In genomic region chr9:119564803-119565202, GRCm38 (mm10) we compare ENCODE assay signal across 20 mouse cellular contexts.
"Had no signal": no experiment of that assay in that cellular context is flagged by ENCODE, and none has a peak within 500 bp of the region (broad histone marks: within the 10 kb centered on the region; RNA-seq: fewer than 3 reads in every experiment).

No protein-coding gene starts in this region.

- H3K36me3 ChIP-seq: limb, embryonic 10.5 days; limb, embryonic 13.5 days; liver, embryonic 12.5 days; liver, embryonic 15.5 days; lung, embryonic 15.5 days; midbrain, embryonic 10.5 days; midbrain, embryonic 13.5 days had no signal

- H3K9me3 ChIP-seq: limb, embryonic 10.5 days; limb, embryonic 13.5 days; liver, embryonic 12.5 days; liver, embryonic 15.5 days; lung, embryonic 15.5 days; midbrain, embryonic 10.5 days had no signal

- H3K27ac ChIP-seq: kidney, postnatal 0 days; layer of hippocampus, adult 2 months; limb, embryonic 10.5 days; limb, embryonic 13.5 days; liver, embryonic 12.5 days; liver, embryonic 15.5 days; lung, embryonic 15.5 days; midbrain, embryonic 10.5 days; midbrain, embryonic 13.5 days had no signal

- H3K4me2 ChIP-seq: limb, embryonic 13.5 days; liver, embryonic 12.5 days; liver, embryonic 15.5 days; lung, embryonic 15.5 days; midbrain, embryonic 13.5 days had no signal

- ATAC-seq: liver, embryonic 12.5 days; midbrain, embryonic 13.5 days had no signal

- H3K4me1 ChIP-seq: liver, embryonic 12.5 days; liver, embryonic 15.5 days; megakaryocyte, embryonic 14.5 days had no signal

- DNase-seq: kidney, adult 2 months; kidney, postnatal 25 days; layer of hippocampus, adult 9-11 months; liver; lung, adult 18-20 months; lung, postnatal 10 days; lung, postnatal 36 days; thymus, adult 2 months; thymus, postnatal 14 days; thymus, postnatal 4 days had no signal

- H3K4me3 ChIP-seq: layer of hippocampus, adult 2 months; limb, embryonic 10.5 days; limb, embryonic 13.5 days; liver, embryonic 12.5 days; liver, embryonic 15.5 days; lung, embryonic 15.5 days; midbrain, embryonic 10.5 days; midbrain, embryonic 13.5 days had no signal

- H3K9ac ChIP-seq: limb, embryonic 13.5 days; liver, embryonic 15.5 days; lung, embryonic 15.5 days; midbrain, embryonic 13.5 days had no signal
